Mouse (Mus musculus) T-helper 2 cell (primary cell): ENCODE measurements at regions not wholly inside any gene's neighbourhood (a gene's known extent, or its start where the extent isn't known, plus 50 kb on each side); places are given as distances from the start of the nearest gene placed in this dataset.
"Not testable (repeated sequence)": the region's sequence is repeated elsewhere in the genome, so short reads cannot be mapped to it uniquely, and the experiment has no call there.

ENCODE experiments used
- in situ Hi-C: fragments of 300-600 bp; cut with MboI, MseI; formaldehyde crosslinking; loops from one replicate; pipeline ENCODE4 v1.15.1; 2025; ENCODE audit warnings: high pct_unique_total_duplicates

- in situ Hi-C loops = no loop called here
Measured at GRCm38 (mm10) chr16:30190351-30190750, 76.9 kb downstream of the Cpn2 start.

DNA sequence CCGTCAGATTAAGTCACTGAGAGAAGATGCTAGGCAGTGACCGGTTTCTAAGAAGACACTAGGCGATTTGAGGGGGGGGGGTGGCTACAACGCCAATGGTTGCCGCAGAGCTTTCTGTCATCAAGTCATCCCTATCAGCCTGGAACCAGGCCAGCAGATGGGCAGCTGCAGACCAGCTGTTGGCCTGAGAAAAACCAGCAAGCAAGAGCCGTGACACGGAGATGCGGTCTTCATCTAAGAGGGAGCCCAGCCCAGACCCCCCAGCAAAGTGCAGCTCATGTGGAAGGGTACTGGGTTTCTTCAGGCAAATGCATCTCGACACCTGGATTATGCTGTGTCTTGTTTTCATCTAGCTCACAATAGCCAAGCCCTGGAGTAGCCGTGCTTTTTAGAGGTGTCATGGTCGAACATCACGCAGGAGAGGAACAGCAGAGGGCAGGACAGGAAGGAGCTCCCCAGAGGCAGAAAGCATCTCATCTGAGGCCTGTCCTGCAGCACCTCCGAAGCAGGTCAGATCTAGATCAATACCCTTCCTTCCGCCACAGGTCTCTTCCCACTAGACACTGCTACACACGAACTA is 76.3 kb downstream of the Cpn2 start:
- in situ Hi-C loops = no loop called here

DNA sequence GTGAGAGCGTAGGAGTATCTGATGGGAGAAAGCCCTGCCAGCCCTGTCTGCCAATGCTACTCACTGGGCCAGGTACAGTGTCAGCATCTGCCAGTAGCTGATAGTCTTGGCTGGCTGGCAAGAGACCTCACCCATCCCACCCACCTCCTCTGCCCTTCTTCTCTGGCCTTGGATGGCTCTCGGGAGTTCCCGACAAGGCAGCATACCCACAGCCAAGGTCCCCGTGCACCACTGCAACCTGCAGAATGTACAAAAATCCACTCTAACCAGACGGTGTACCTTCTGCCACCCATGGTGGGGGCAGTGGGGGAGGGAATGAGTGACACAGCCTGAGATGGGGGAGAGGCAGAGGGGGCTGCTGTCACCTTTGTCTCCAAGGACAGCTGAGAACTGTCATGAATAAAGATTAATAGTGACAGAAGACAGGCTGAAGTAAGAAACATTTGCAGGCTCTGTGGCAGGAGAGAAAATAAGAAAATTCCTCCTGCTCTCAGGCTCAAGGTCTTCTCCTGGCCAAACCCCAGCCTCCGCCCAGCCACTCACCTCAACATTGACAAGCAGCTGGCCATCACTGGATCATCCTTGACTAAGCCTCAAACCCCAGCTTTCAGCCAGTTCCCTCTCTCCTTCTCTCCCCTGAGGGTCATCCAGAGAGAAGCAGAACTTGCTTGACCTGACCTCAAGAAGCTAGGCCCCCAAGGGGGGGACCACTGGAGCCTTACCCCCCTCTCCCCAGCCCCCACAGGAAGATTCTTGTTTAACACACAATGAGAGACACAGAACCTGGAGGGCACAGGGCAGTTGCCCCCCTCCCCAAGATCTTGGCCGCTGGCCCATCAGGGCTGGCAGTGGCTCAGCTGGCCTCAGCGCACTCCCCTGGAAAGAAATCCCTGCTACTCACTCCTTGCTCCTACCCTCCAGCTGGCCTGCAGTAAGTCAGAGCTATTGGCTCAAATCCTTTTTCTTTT is 73.7 kb downstream of the Cpn2 start:
- in situ Hi-C loops = no loop called here

DNA sequence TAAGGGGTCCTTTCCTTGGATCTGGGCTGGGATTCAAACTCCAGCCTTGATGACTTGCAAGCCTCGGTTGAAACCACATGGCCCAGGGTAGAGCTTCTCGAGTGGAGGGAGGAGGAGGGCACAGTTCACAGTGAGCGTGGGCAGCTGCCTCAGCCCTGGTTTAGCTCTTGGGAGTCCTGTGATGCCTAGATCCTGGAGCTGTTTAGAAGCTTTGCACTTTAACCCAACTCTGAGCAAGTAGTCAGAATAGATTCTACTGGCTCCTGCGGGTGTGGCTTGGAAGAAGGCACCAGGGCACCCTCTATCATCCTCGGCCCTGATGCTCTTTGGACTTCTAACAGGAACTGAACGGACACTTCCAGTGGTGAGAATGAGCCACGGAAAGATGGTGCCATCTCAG is 72.5 kb downstream of the Cpn2 start:
- in situ Hi-C loops = no loop called here

GRCm38 (mm10) chr16:30195859-30196258 is 71.4 kb downstream of the Cpn2 start:
- in situ Hi-C loops = not testable (repeated sequence)

- in situ Hi-C loops = no loop called here
Measured at GRCm38 (mm10) chr16:30197351-30197750, 69.9 kb downstream of the Cpn2 start.

DNA sequence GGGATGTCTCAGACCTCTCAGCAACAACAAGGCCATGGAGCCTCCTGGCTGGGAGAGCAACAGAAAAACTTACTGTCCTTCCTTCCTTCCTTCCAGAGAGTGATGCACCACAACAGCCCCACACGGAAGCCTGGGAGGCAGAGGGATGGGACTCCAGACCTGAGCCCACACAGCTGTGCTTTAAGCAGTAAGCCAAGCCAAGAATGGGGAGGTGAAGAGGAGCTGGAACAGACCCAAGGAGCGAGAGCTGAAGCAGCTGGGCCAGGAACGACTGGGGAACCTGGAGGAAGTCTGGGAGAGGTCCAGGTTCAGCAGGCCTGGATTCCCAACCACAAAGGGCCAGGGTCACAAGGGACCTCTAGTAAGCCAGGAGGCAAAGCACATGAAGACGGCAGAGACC is 67.5 kb downstream of the Cpn2 start:
- in situ Hi-C loops = no loop called here

GRCm38 (mm10) chr16:30204144-30204543 is 63.2 kb downstream of the Cpn2 start:
- in situ Hi-C loops = no loop called here

GRCm38 (mm10) chr16:30205314-30205815 is 61.9 kb downstream of the Cpn2 start:
- in situ Hi-C loops = no loop called here

- in situ Hi-C loops = no loop called here
Measured at GRCm38 (mm10) chr16:30205816-30206356, 61.4 kb downstream of the Cpn2 start.
